Mouse (Mus musculus) kidney, postnatal 14 days (tissue): ENCODE results near the gene Elane.
A peak's percentile ranks its signal among the peaks of the same experiment; 100 is the strongest.

Experiments used
- DNase-seq: peaks from one replicate; pipeline ENCODE4 v3.0.0; 2022; ENCODE audit warnings: mixed read lengths

The Elane gene

GRCm38 (mm10) chr10:79916081-79916480 lies 30.0 kb downstream of the Elane start:
- no peak for DNase-seq

GRCm38 (mm10) chr10:79916808-79917531 lies 30.9 kb downstream of the Elane start, which contains the start of gene Kiss1r:
TSS of gene Kiss1r (plus strand) at chr10:79916971.
- peak; percentile 91 for DNase-seq

- DNase-seq = no peak
Measured at GRCm38 (mm10) chr10:79917532-79918100, 31.6 kb downstream of the Elane start.

GRCm38 (mm10) chr10:79918231-79919078 lies 32.4 kb downstream of the Elane start:
- DNase-seq = no peak

GRCm38 (mm10) chr10:79919251-79919849 lies 33.3 kb downstream of the Elane start:
- no peak for DNase-seq

- DNase-seq = no peak
Measured at GRCm38 (mm10) chr10:79920056-79920890, 34.2 kb downstream of the Elane start.

- no peak for DNase-seq
Measured at GRCm38 (mm10) chr10:79920958-79921535, 35.0 kb downstream of the Elane start, which contains the start of gene R3hdm4. TSS of gene R3hdm4 (minus strand) at chr10:79921208.

- DNase-seq = no peak
Measured at GRCm38 (mm10) chr10:79921572-79921971, 35.5 kb downstream of the Elane start.

- DNase-seq = peak; percentile 94
Measured at GRCm38 (mm10) chr10:79924998-79925784, 39.1 kb downstream of the Elane start.

- DNase-seq = no peak
Measured at GRCm38 (mm10) chr10:79925785-79926490, 39.9 kb downstream of the Elane start.

GRCm38 (mm10) chr10:79926491-79927323 lies 40.7 kb downstream of the Elane start, which contains the start of gene Arid3a:
TSS of gene Arid3a (plus strand) at chr10:79927043.
- DNase-seq = peak; percentile 94

- DNase-seq = peak; percentile 79
Measured at GRCm38 (mm10) chr10:79927324-79928029, 41.4 kb downstream of the Elane start.

- peak; percentile 68 for DNase-seq
Measured at GRCm38 (mm10) chr10:79928030-79928694, 42.1 kb downstream of the Elane start.

GRCm38 (mm10) chr10:79928907-79929701 lies 43.1 kb downstream of the Elane start:
- no peak for DNase-seq

GRCm38 (mm10) chr10:79929967-79930825 lies 44.1 kb downstream of the Elane start:
- DNase-seq = no peak

GRCm38 (mm10) chr10:79930826-79931186 lies 44.8 kb downstream of the Elane start:
- DNase-seq = no peak
